Mouse (Mus musculus) MEL (cell line): ENCODE results near the gene Lrrk1. TPM values are rescaled to one million over a fixed set of nuclear protein-coding genes. Genes with fewer than 3 reads are reported as not detected.
A peak's percentile ranks its signal among the peaks of the same experiment; 100 is the strongest.

ENCODE experiments used
- DNase-seq: peaks from one replicate; pipeline ENCODE4 v3.0.0; 2011; ENCODE audit warnings: low read depth, low spot score
- H3K27ac ChIP-seq: 2 replicates; pipeline ENCODE4 v1.5.1; 2012; ENCODE audit warnings: low read depth, mild to moderate bottlenecking, control low read depth, low read length, moderate library complexity; ENCODE audit not compliant: control insufficient read depth
- H3K27me3 ChIP-seq, 2 experiments: fragments of 150-350 bp in 1 of 2; sonication (generic) in 1 of 2; 2 replicates each; pipeline ENCODE4 v1.6.1; 2012; ENCODE audit warnings: low read length in 2 of 2, mild to moderate bottlenecking in 2 of 2, improper control_type of control experiment in 1 of 2, moderate library complexity in 1 of 2; ENCODE audit not compliant: insufficient read depth in 2 of 2, control insufficient read depth in 1 of 2
- H3K36me3 ChIP-seq, 2 experiments: 2 replicates each; pipeline ENCODE4 v1.6.1; 2012 to 2014; ENCODE audit warnings: low read length in 2 of 2, improper control_type of control experiment in 1 of 2, inconsistent platforms in 1 of 2, mild to moderate bottlenecking in 1 of 2; ENCODE audit not compliant: insufficient read depth in 2 of 2, control insufficient read depth in 1 of 2
- H3K4me1 ChIP-seq, 2 experiments: fragments of 150-350 bp in 1 of 2; sonication (generic) in 1 of 2; 2 replicates each; pipeline ENCODE4 v1.6.1; 2012; ENCODE audit warnings: low read length in 2 of 2, improper control_type of control experiment in 1 of 2, mild to moderate bottlenecking in 1 of 2; ENCODE audit not compliant: insufficient read depth in 2 of 2, control insufficient read depth in 1 of 2
- H3K4me3 ChIP-seq, 2 experiments: fragments of 150-350 bp in 1 of 2; sonication (generic) in 1 of 2; 2 replicates each; pipeline ENCODE4 v1.5.1; 2012; ENCODE audit warnings: low read depth in 2 of 2, low read length in 2 of 2, mild to moderate bottlenecking in 2 of 2, moderate library complexity in 2 of 2, control low read depth in 1 of 2, improper control_type of control experiment in 1 of 2; ENCODE audit not compliant: control insufficient read depth in 1 of 2, insufficient read depth in 1 of 2
- H3K79me2 ChIP-seq: 2 replicates; pipeline ENCODE4 v1.6.1; 2012; ENCODE audit warnings: mild to moderate bottlenecking, low read length, moderate library complexity; ENCODE audit not compliant: control insufficient read depth, poor library complexity, insufficient read depth
- H3K9ac ChIP-seq: 2 replicates; pipeline ENCODE4 v1.6.1; 2012; ENCODE audit warnings: low read depth, mild to moderate bottlenecking, control low read depth, low read length, moderate library complexity; ENCODE audit not compliant: control insufficient read depth, poor library complexity, severe bottlenecking
- H3K9me3 ChIP-seq: fragments of 150-350 bp; sonication (generic); replicated peaks from 2 replicates; pipeline ENCODE4 v1.6.1; 2012; ENCODE audit warnings: mild to moderate bottlenecking, low read length, improper control_type of control experiment, moderate library complexity; ENCODE audit not compliant: insufficient read depth
- BHLHE40 ChIP-seq: IDR thresholded peaks from 2 replicates; pipeline ENCODE4 v1.6.1; 2012; ENCODE audit warnings: low read depth, mild to moderate bottlenecking, inconsistent platforms, low read length, improper control_type of control experiment, borderline replicate concordance
- CTCF ChIP-seq, 3 experiments: IDR thresholded peaks in 2 of 3; conservative IDR thresholded peaks in 1 of 3; 2 replicates each; pipeline ENCODE4 v1.5.1; 2011 to 2012; ENCODE audit warnings: low read length in 3 of 3, low read depth in 2 of 3, mild to moderate bottlenecking in 2 of 3, improper control_type of control experiment in 1 of 3, inconsistent platforms in 1 of 3, mixed read lengths in 1 of 3, moderate library complexity in 1 of 3; ENCODE audit not compliant: control insufficient read depth in 1 of 3, insufficient read depth in 1 of 3, poor library complexity in 1 of 3, severe bottlenecking in 1 of 3
- E2F4 ChIP-seq: IDR thresholded peaks from 2 replicates; pipeline ENCODE4 v1.6.1; 2011; ENCODE audit warnings: low read depth, low read length, improper control_type of control experiment, borderline replicate concordance
- ELF1 ChIP-seq: IDR thresholded peaks from 2 replicates; pipeline ENCODE4 v1.6.1; 2014; ENCODE audit warnings: low read depth, mild to moderate bottlenecking, inconsistent platforms, low read length, improper control_type of control experiment, moderate library complexity
- ETS1 ChIP-seq: IDR thresholded peaks from 2 replicates; pipeline ENCODE4 v1.6.1; 2012; ENCODE audit warnings: low read depth, mild to moderate bottlenecking, inconsistent platforms, low read length, improper control_type of control experiment, moderate library complexity
- GATA1 ChIP-seq: IDR thresholded peaks from 2 replicates; pipeline ENCODE4 v1.6.1; 2011; ENCODE audit warnings: low read depth, low read length, improper control_type of control experiment
- HCFC1 ChIP-seq: IDR thresholded peaks from 2 replicates; pipeline ENCODE4 v1.6.1; 2012; ENCODE audit warnings: low read depth, mild to moderate bottlenecking, inconsistent platforms, low read length, improper control_type of control experiment, moderate library complexity
- KAT2A ChIP-seq: conservative IDR thresholded peaks from 2 replicates; pipeline ENCODE4 v1.6.1; 2012; ENCODE audit warnings: low read depth, low read length, improper control_type of control experiment, inconsistent platforms
- MAFK ChIP-seq: IDR thresholded peaks from 2 replicates; pipeline ENCODE4 v1.6.1; 2011; ENCODE audit warnings: low read depth, mild to moderate bottlenecking, low read length, improper control_type of control experiment, borderline replicate concordance
- MAZ ChIP-seq: IDR thresholded peaks from 2 replicates; pipeline ENCODE4 v1.6.1; 2012; ENCODE audit warnings: low read depth, mild to moderate bottlenecking, inconsistent platforms, low read length, improper control_type of control experiment
- MEF2A ChIP-seq: IDR thresholded peaks from 2 replicates; pipeline ENCODE4 v1.6.1; 2014; ENCODE audit warnings: low read depth, mild to moderate bottlenecking, inconsistent platforms, low read length, improper control_type of control experiment; ENCODE audit not compliant: poor library complexity, insufficient replicate concordance, severe bottlenecking; ENCODE audit errors: extremely low read depth
- MXI1 ChIP-seq: IDR thresholded peaks from 2 replicates; pipeline ENCODE4 v1.6.1; 2011; ENCODE audit warnings: mild to moderate bottlenecking, low read depth, low read length, improper control_type of control experiment
- MYB ChIP-seq: IDR thresholded peaks from 2 replicates; pipeline ENCODE4 v1.6.1; 2011; ENCODE audit warnings: mild to moderate bottlenecking, low read depth, low read length, improper control_type of control experiment
- NELFE ChIP-seq: IDR thresholded peaks from 2 replicates; pipeline ENCODE4 v1.6.1; 2011; ENCODE audit warnings: low read depth, low read length, improper control_type of control experiment
- POLR2A ChIP-seq, 2 experiments: IDR thresholded peaks; 2 replicates each; pipeline ENCODE4 v1.6.1; 2011 to 2012; ENCODE audit warnings: low read length in 2 of 2, mild to moderate bottlenecking in 2 of 2, control low read depth in 1 of 2, improper control_type of control experiment in 1 of 2, low read depth in 1 of 2, moderate library complexity in 1 of 2; ENCODE audit not compliant: control insufficient read depth in 1 of 2, insufficient read depth in 1 of 2, poor library complexity in 1 of 2
- POLR2AphosphoS2 ChIP-seq: IDR thresholded peaks from 2 replicates; pipeline ENCODE4 v1.6.1; 2011; ENCODE audit warnings: low read length, improper control_type of control experiment
- POLR2AphosphoS5 ChIP-seq: IDR thresholded peaks from 2 replicates; pipeline ENCODE4 v1.6.1; 2012; ENCODE audit warnings: low read depth, borderline replicate concordance, mild to moderate bottlenecking, inconsistent platforms, low read length, moderate library complexity, mixed read lengths
- RAD21 ChIP-seq: IDR thresholded peaks from 2 replicates; pipeline ENCODE4 v1.6.1; 2011; ENCODE audit warnings: mild to moderate bottlenecking, low read depth, low read length, improper control_type of control experiment
- RCOR1 ChIP-seq: IDR thresholded peaks from 2 replicates; pipeline ENCODE4 v1.6.1; 2012; ENCODE audit warnings: low read depth, mild to moderate bottlenecking, inconsistent platforms, low read length, improper control_type of control experiment
- SIN3A ChIP-seq: IDR thresholded peaks from 2 replicates; pipeline ENCODE4 v1.6.1; 2012; ENCODE audit warnings: low read length, improper control_type of control experiment, inconsistent platforms
- SMC3 ChIP-seq: IDR thresholded peaks from 2 replicates; pipeline ENCODE4 v1.6.1; 2011; ENCODE audit warnings: low read depth, low read length, improper control_type of control experiment
- TBP ChIP-seq: IDR thresholded peaks from 2 replicates; pipeline ENCODE4 v1.8.0; 2011; ENCODE audit warnings: low read depth, low read length, improper control_type of control experiment
- TCF12 ChIP-seq: IDR thresholded peaks from 2 replicates; pipeline ENCODE4 v1.6.1; 2014; ENCODE audit warnings: low read depth, mild to moderate bottlenecking, inconsistent platforms, low read length, improper control_type of control experiment, moderate library complexity
- UBTF ChIP-seq: IDR thresholded peaks from 2 replicates; pipeline ENCODE4 v1.6.1; 2012; ENCODE audit warnings: low read depth, mild to moderate bottlenecking, inconsistent platforms, low read length, improper control_type of control experiment, moderate library complexity, borderline replicate concordance; ENCODE audit not compliant: insufficient read depth
- USF1 ChIP-seq: IDR thresholded peaks from 2 replicates; pipeline ENCODE4 v1.6.1; 2014; ENCODE audit warnings: low read depth, mild to moderate bottlenecking, inconsistent platforms, low read length, improper control_type of control experiment, moderate library complexity
- USF2 ChIP-seq, 2 experiments: IDR thresholded peaks; 2 replicates each; pipeline ENCODE4 v1.6.1; 2011 to 2012; ENCODE audit warnings: improper control_type of control experiment in 2 of 2, low read length in 2 of 2, borderline replicate concordance in 1 of 2, inconsistent platforms in 1 of 2, low read depth in 1 of 2, mild to moderate bottlenecking in 1 of 2; ENCODE audit not compliant: insufficient read depth in 1 of 2
- ZC3H11A ChIP-seq: IDR thresholded peaks from 2 replicates; pipeline ENCODE4 v1.6.1; 2012; ENCODE audit warnings: low read depth, mild to moderate bottlenecking, inconsistent platforms, low read length, improper control_type of control experiment
- ZKSCAN1 ChIP-seq: IDR thresholded peaks from 2 replicates; pipeline ENCODE4 v1.6.1; 2012; ENCODE audit warnings: low read depth, mild to moderate bottlenecking, inconsistent platforms, low read length, improper control_type of control experiment, moderate library complexity
- ZMIZ1 ChIP-seq: IDR thresholded peaks from 2 replicates; pipeline ENCODE4 v1.6.1; 2012; ENCODE audit warnings: low read depth, mild to moderate bottlenecking, inconsistent platforms, low read length, improper control_type of control experiment, moderate library complexity
- ZNF384 ChIP-seq: IDR thresholded peaks from 2 replicates; pipeline ENCODE4 v1.6.1; 2012; ENCODE audit warnings: low read depth, mild to moderate bottlenecking, inconsistent platforms, low read length, improper control_type of control experiment
- polyA plus RNA-seq, 2 experiments: library from polyadenylated mRNA; stranded (reverse) in 1 of 2; unstranded in 1 of 2; fragments of >175 nt in 1 of 2; fragments of >200 nt in 1 of 2; gene quantifications; 2 replicates each; pipeline versions ENCODE4 v1.2.1 to v1.2.4; 2012; ENCODE audit warnings: low replicate concordance in 2 of 2, low read depth in 1 of 2; ENCODE audit not compliant: insufficient read length in 2 of 2, insufficient read depth in 1 of 2, missing spikeins in 1 of 2
- total RNA-seq: library from RNA; depleted of rRNA; stranded (reverse); fragments of 300-350 nt; gene quantifications from 2 replicates; pipeline ENCODE4 v1.2.3, GENCODE M21; 2012; rRNA removed

The Lrrk1 gene
- total RNA-seq: 9.1 and 9.8 TPM in 2 replicates
- 10 to 100 TPM in 1 of 2 experiments, not detected in 1; 19.1 TPM for polyA plus RNA-seq

DNA sequence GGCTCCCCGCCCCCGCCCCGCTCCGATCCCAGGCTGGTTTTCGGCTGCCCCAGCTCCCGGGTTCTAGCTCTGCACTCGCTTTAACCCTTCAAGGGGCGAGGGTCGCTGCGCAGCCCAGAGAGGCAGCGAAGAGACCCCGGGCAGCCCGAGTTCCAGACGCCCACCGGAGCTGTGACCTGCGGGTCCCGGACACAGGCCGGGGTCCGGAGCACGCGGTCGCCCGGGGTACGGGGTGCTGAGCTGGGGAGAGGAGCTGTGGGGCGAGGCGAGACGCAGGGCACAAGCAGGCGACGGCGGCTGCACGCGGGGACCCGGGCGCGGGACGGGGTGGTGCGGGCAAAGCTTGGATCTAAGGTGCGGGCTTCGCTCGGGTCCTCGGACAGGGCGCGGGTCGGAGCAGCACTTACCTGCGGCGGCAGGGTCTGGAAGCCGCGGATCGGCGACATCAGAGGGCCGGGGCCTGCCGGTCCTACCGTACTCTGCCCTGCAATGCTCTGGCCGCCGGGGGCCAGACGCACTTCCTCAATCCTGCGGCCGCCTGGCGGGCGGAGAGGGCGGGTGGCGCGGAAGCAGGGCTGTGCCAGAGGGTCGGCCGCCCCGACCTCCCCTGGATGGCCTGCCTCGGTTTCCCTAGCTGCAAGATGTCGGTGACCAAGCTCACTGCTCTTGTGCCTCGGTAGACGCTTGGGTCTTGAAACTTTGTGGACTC lies at the start of gene Lrrk1:
TSS of gene Lrrk1 (minus strand) at position 538 of the 709 bp plus-strand sequence.
- peak within 1 kb of the TSS; percentile 61 for H3K27ac ChIP-seq

GRCm38 (mm10) chr7:66434453-66434935 lies 46.3 kb upstream of the Lrrk1 start:
- Histone ChIP-seq H3K4me3 (no peak overlapping the region), H3K27ac (no peak overlapping the region), H3K27me3 (no peaks in the 10 kb centered on the region), H3K4me1 (no peaks in the 10 kb centered on the region), H3K36me3 (no peaks in the 10 kb centered on the region), H3K79me2 (no peaks in the 10 kb centered on the region), H3K9ac (no peak overlapping the region), H3K9me3 (no peaks in the 10 kb centered on the region)
- TF ChIP-seq RAD21 (peak; percentile 70), CTCF (IDR thresholded peaks at IDR 0.05 in 2 of 3, conservative IDR thresholded peaks at IDR 0.05 in 1 of 3; ENCODE audit: control insufficient read depth in 1 of 3, insufficient read depth in 1 of 3, low read depth in 2 of 3, low read length in 3 of 3, poor library complexity in 1 of 3, severe bottlenecking in 1 of 3) (peak; percentile 80 to 99 (median 84)), SMC3 (peak; percentile 95), MAZ (no peak), ZC3H11A (peak; percentile 80), MAFK (no peak)
- DNase-seq: peak; percentile 64

More for the DNA sequence above, at the start of gene Lrrk1:
- peak within 1 kb of the TSS; percentile 95 for H3K9ac ChIP-seq
- DNase-seq: peak; percentile 84
- no peaks in the 10 kb centered on the region for H3K27me3 ChIP-seq
- peak in 2 of 3 experiments; percentile 3 to 12; a peak in 1 of 6 replicates for TF ChIP-seq CTCF (IDR thresholded peaks at IDR 0.05 in 2 of 3, conservative IDR thresholded peaks at IDR 0.05 in 1 of 3; ENCODE audit: control insufficient read depth in 1 of 3, insufficient read depth in 1 of 3, low read depth in 2 of 3, low read length in 3 of 3, poor library complexity in 1 of 3, severe bottlenecking in 1 of 3)
- TF ChIP-seq SMC3: no peak
- TF ChIP-seq NELFE: peak; percentile 63
- TF ChIP-seq E2F4: no peak
- TF ChIP-seq MYB: no peak
- TF ChIP-seq MAZ: peak; percentile 62; the same call in 1 of the 2 replicates
- TF ChIP-seq KAT2A: no peak
- TF ChIP-seq SIN3A: peak; percentile 27
- TF ChIP-seq ETS1: 0 out of 2 replicates have a peak, but pooled peaks have one; percentile 22
- TF ChIP-seq MXI1: no peak; the same call in 1 of the 2 replicates
- no peak for TF ChIP-seq ZKSCAN1
- TF ChIP-seq GATA1: no peak
- TF ChIP-seq TCF12: peak; percentile 35; the same call in 1 of the 2 replicates
- TF ChIP-seq TBP: 0 out of 2 replicates have a peak, but pooled peaks have one; percentile 37
- no peak for TF ChIP-seq ZNF384
- TF ChIP-seq USF1: no peak
- peak; percentile 76 to 79; a peak in 3 of 4 replicates for TF ChIP-seq POLR2A (IDR thresholded peaks at IDR 0.05; ENCODE audit: control insufficient read depth in 1 of 2, insufficient read depth in 1 of 2, low read depth in 1 of 2, low read length in 2 of 2, poor library complexity in 1 of 2)
- TF ChIP-seq USF2 (IDR thresholded peaks at IDR 0.05; ENCODE audit: borderline replicate concordance in 1 of 2, insufficient read depth in 1 of 2, low read depth in 1 of 2, low read length in 2 of 2): no peak
- TF ChIP-seq ELF1: peak; percentile 69
- peak; percentile 60; the same call in 1 of the 2 replicates for TF ChIP-seq ZMIZ1
- TF ChIP-seq RCOR1: no peak
- TF ChIP-seq ZC3H11A: no peak
- TF ChIP-seq MEF2A: no peak
- TF ChIP-seq POLR2AphosphoS5: no peak
- peak; percentile 95 for TF ChIP-seq UBTF
- TF ChIP-seq POLR2AphosphoS2: peak; percentile 49; the same call in 1 of the 2 replicates
- TF ChIP-seq HCFC1: no peak; the same call in 1 of the 2 replicates
- no peak for TF ChIP-seq BHLHE40
- H3K4me1 ChIP-seq: peaks cover 0 to 11% of the 10 kb centered on the region in 2 experiments; a peak in 2 of 4 replicates
- H3K36me3 ChIP-seq: peaks cover 0 to 3% of the 10 kb centered on the region in 2 experiments; a peak in 2 of 4 replicates
- H3K9me3 ChIP-seq: no peaks in the 10 kb centered on the region
- peaks cover 15% of the 10 kb centered on the region for H3K79me2 ChIP-seq
- H3K4me3 ChIP-seq: peak within 1 kb of the TSS; percentile 89 to 97
